Mouse (Mus musculus) lung, postnatal 0 days (tissue): Measurements from ENCODE around the gene Tppp3.

ENCODE experiments used
- CTCF ChIP-seq: IDR thresholded peaks from 2 replicates; pipeline ENCODE4 v1.5.1; 2016; ENCODE audit warnings: antibody characterized with exemption, mild to moderate bottlenecking
- EP300 ChIP-seq: IDR thresholded peaks from 2 replicates; pipeline ENCODE4 v1.6.1; 2016; ENCODE audit warnings: antibody characterized with exemption, mild to moderate bottlenecking, control low read depth

DNA sequence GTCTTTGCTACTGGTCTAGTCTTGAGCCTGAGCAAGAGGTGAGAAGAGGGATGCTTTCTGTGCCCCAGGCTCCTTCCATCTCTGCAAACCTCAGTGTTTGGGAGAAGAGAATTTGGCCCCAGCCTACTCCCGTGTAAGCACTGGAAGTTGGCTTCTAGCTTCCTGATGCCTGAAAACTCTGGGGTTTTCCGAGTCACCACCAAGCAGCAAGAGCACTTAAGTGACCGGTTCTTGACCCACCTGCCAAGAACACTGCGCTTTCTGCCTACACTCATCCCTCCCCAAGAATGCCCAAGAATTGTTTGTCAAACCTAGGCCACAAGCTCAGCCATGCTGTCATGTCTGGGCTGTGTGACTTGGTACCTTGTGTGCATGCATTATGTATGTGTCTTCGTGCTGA is 49.2 kb upstream of the Tppp3 start:
- no peak for TF ChIP-seq CTCF
- TF ChIP-seq EP300, result no peak
